Mouse (Mus musculus) Muller cell, postnatal 12 days (primary cell): Measurements from ENCODE around the gene Tpi1.
"Not testable (repeated sequence)": the region's sequence is repeated elsewhere in the genome, so short reads cannot be mapped to it uniquely, and the experiment has no call there.

Experiments
- DNase-seq: peaks from one replicate; pipeline ENCODE4 v3.0.0-alpha.2; 2015; ENCODE audit errors: inconsistent ontology term

The Tpi1 gene

GRCm38 (mm10) chr6:124831199-124831598 is 17.1 kb upstream of the Tpi1 start:
- DNase-seq = not testable (repeated sequence)

- DNase-seq = peak; percentile 98
These were observed 16.0 kb upstream of the Tpi1 start for GRCm38 (mm10) chr6:124829799-124830700.

GRCm38 (mm10) chr6:124828868-124829798 is 15.0 kb upstream of the Tpi1 start, which contains the start of the genes Usp5 and Cdca3:
Gene Usp5 (minus strand): TSS chr6:124829484.
Gene Cdca3 (plus strand): TSS chr6:124829547.
- peak; percentile 100 for DNase-seq

- DNase-seq = peak; percentile 86
These were observed 14.1 kb upstream of the Tpi1 start for GRCm38 (mm10) chr6:124828101-124828592.

GRCm38 (mm10) chr6:124822049-124822448 is 8.0 kb upstream of the Tpi1 start:
- no peak for DNase-seq

- DNase-seq = no peak
These were observed 6.8 kb upstream of the Tpi1 start for GRCm38 (mm10) chr6:124820891-124821290.

- no peak for DNase-seq
These were observed 3.9 kb upstream of the Tpi1 start for GRCm38 (mm10) chr6:124817971-124818370.

- no peak for DNase-seq
These were observed 3.5 kb upstream of the Tpi1 start for GRCm38 (mm10) chr6:124817563-124817962.

GRCm38 (mm10) chr6:124817125-124817524 is 3.0 kb upstream of the Tpi1 start:
- DNase-seq = no peak

- no peak for DNase-seq
These were observed 2.5 kb upstream of the Tpi1 start for GRCm38 (mm10) chr6:124816611-124817010.

GRCm38 (mm10) chr6:124814858-124815774 is 1.0 kb upstream of the Tpi1 start:
- no peak for DNase-seq

- no peak for DNase-seq
These were observed 352 bp upstream of the Tpi1 start for GRCm38 (mm10) chr6:124814448-124814847.

- DNase-seq = peak; percentile 56
These were observed 600 bp downstream of the Tpi1 start for GRCm38 (mm10) chr6:124813496-124813895.

GRCm38 (mm10) chr6:124812848-124813247 is 1.2 kb downstream of the Tpi1 start:
- no peak for DNase-seq

- no peak for DNase-seq
These were observed 2.2 kb downstream of the Tpi1 start for GRCm38 (mm10) chr6:124811701-124812560.

GRCm38 (mm10) chr6:124811403-124811665 is 2.8 kb downstream of the Tpi1 start:
- no peak for DNase-seq

- not testable (repeated sequence) for DNase-seq
These were observed 3.3 kb downstream of the Tpi1 start for GRCm38 (mm10) chr6:124810566-124811402.

GRCm38 (mm10) chr6:124809775-124810538 is 4.1 kb downstream of the Tpi1 start:
- DNase-seq = no peak
